Mouse (Mus musculus) embryonic facial prominence, embryonic 11.5 days (tissue): ENCODE data around the gene Gpr1. TPM values are rescaled to one million over a fixed set of nuclear protein-coding genes. Genes with fewer than 3 reads are reported as not detected.

Source experiments
- ATAC-seq: fragments of 200-750 bp; cut with Nextera tagmentation; replicated peaks from 2 replicates; pipeline ENCODE4 v1.8.0; 2017; ENCODE audit warnings: low read depth; ENCODE audit not compliant: insufficient number of reproducible peaks, low FRiP score, low TSS enrichment
- DNase-seq: peaks from one replicate; pipeline ENCODE4 v3.0.0-alpha.2; 2015; ENCODE audit warnings: low spot score
- H3K27ac ChIP-seq: fragments of 300-500 bp; sonication (generic); replicated peaks from 2 replicates; pipeline ENCODE4 v1.5.1; 2014; ENCODE audit warnings: mild to moderate bottlenecking, low read depth, low read length, control low read depth
- H3K27me3 ChIP-seq: fragments of 300-500 bp; sonication (generic); 2 replicates; pipeline ENCODE4 v1.6.1; 2014; ENCODE audit warnings: mild to moderate bottlenecking, low read length, moderate library complexity, mixed read lengths; ENCODE audit not compliant: control insufficient read depth, insufficient read depth
- H3K36me3 ChIP-seq: fragments of 300-500 bp; sonication (generic); replicated peaks from 2 replicates; pipeline ENCODE4 v1.6.1; 2014; ENCODE audit warnings: low read depth, mild to moderate bottlenecking, low read length, moderate library complexity, mixed read lengths; ENCODE audit not compliant: control insufficient read depth, insufficient read depth
- H3K4me1 ChIP-seq: fragments of 300-500 bp; sonication (generic); 2 replicates; pipeline ENCODE4 v1.6.1; 2014; ENCODE audit warnings: low read length, mixed read lengths; ENCODE audit not compliant: control insufficient read depth, insufficient read depth
- H3K4me2 ChIP-seq: fragments of 300-500 bp; sonication (generic); 2 replicates; pipeline ENCODE4 v1.6.1; 2014; ENCODE audit warnings: low read depth, mild to moderate bottlenecking, control low read depth, low read length, moderate library complexity
- H3K4me3 ChIP-seq: fragments of 300-500 bp; sonication (generic); 2 replicates; pipeline ENCODE4 v1.5.1; 2014; ENCODE audit warnings: low read depth, low read length, control low read depth
- H3K9ac ChIP-seq: fragments of 300-500 bp; sonication (generic); replicated peaks from 2 replicates; pipeline ENCODE4 v1.6.1; 2014; ENCODE audit warnings: mild to moderate bottlenecking, control low read depth, low read length
- H3K9me3 ChIP-seq: fragments of 300-500 bp; sonication (generic); replicated peaks from 2 replicates; pipeline ENCODE4 v1.6.1; 2016; ENCODE audit warnings: mild to moderate bottlenecking, low read length, inconsistent platforms, mixed read lengths; ENCODE audit not compliant: control insufficient read depth
- WGBS: fragments of 180-500 bp; shearing (Covaris S2); extraction: QIAGEN DNeasy Blood & Tissue Kit; methylation state at CpG from one replicate; pipeline ENCODE4 v1.1.7; 2014; 5-methylcytosine and 5-hydroxymethylcytosine counted together
- polyA plus RNA-seq: library from polyadenylated mRNA; unstranded; fragments of >200 nt; fragmentation: Nextera tagmentation; extraction: Ambion mirVana; gene quantifications from 2 replicates; pipeline ENCODE4 v1.2.1, GENCODE M21; 2014

Gpr1 gene
- polyA plus RNA-seq, 1 experiment from 2014 or later, result 0.17 TPM

DNA sequence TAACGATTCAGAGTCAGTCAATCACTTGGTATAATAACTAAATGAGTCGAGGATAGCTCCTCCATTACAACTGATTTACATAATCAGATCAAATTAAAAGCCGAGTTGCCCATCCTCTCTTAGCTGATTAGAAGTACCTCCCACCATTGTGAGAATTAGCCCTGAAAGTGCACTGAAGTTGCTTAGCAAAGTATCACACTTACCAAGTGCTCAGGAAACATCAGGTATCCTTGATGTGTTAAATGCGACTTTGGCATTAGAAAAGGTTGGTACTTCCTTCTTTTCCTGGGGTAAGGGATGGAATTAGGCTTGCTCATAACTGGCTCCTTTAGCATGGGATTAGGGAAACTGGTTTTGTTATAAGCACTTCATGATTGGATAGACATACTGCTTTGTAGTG, 29.5 kb upstream of the Gpr1 start:
- Histone ChIP-seq H3K4me2 (no peak overlapping the region), H3K9ac (no peak overlapping the region), H3K27me3 (no peaks in the 10 kb centered on the region; the same call in 1 of the 2 replicates), H3K4me1 (no peaks in the 10 kb centered on the region), H3K36me3 (no peaks in the 10 kb centered on the region), H3K4me3 (no peak overlapping the region), H3K27ac (no peak overlapping the region), H3K9me3 (no peaks in the 10 kb centered on the region)
- ATAC-seq, result no peak
- 63% methylated on average over 4 of the region's 4 CpGs for WGBS
- DNase-seq, result no peak

DNA sequence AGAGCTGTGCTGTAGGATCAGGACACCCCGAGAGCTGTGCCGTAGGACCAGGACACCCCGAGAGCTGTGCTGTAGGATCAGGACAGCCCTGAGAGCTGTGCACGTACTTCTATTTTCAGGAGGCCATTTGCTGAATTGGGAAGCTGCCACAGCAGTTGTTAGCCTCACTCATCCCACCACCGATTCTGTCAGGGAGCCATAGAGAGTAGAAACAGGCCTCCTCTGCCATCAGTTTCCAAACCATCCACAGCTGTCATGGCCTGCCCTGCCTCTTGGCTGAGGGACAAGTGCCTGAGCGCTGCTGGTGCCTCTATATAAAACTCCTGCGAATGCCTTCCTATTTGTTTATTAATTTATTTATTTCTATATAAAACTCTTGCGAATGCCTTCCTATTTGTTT, 25.4 kb upstream of the Gpr1 start:
- WGBS, result 87% methylated on average over 8 of the region's 8 CpGs
- Histone ChIP-seq H3K4me2 (no peak overlapping the region), H3K27me3 (no peaks in the 10 kb centered on the region), H3K9me3 (no peaks in the 10 kb centered on the region), H3K27ac (no peak overlapping the region), H3K9ac (no peak overlapping the region), H3K4me1 (no peaks in the 10 kb centered on the region), H3K4me3 (no peak overlapping the region), H3K36me3 (no peaks in the 10 kb centered on the region)
- DNase-seq (no peak), ATAC-seq (no peak)

DNA sequence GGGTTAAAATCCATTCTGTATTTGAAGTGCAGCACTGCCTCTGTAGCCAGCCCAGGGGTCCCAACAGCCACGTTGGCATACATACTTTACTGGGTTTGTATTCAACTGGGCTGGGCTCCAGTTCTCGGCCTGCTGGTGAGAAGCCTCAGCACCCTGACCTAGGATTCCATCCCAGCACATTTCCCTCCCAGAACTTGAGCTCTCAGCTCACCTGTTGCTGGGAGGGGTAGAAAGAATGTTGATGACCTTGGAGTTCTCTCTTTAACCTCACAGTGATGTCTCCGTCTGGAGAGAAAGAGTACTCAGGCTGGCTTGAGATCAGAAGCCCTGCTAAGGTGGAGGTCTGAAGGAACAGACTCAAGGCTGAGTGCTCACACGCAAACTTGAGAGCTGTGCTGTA, 25.0 kb upstream of the Gpr1 start:
- Histone ChIP-seq H3K4me3 (no peak overlapping the region), H3K27me3 (no peaks in the 10 kb centered on the region), H3K9me3 (no peaks in the 10 kb centered on the region), H3K4me1 (no peaks in the 10 kb centered on the region), H3K4me2 (no peak overlapping the region), H3K27ac (no peak overlapping the region), H3K36me3 (no peaks in the 10 kb centered on the region), H3K9ac (no peak overlapping the region)
- no peak for ATAC-seq
- WGBS, result 65% methylated on average over 4 of the region's 4 CpGs
- DNase-seq, result no peak

GRCm38 (mm10) chr1:63237371-63237770, 23.0 kb upstream of the Gpr1 start:
- Histone ChIP-seq H3K4me1 (no peaks in the 10 kb centered on the region), H3K9me3 (no peaks in the 10 kb centered on the region), H3K27ac (no peak overlapping the region), H3K4me3 (no peak overlapping the region), H3K4me2 (no peak overlapping the region), H3K27me3 (no peaks in the 10 kb centered on the region), H3K9ac (no peak overlapping the region), H3K36me3 (no peaks in the 10 kb centered on the region)
- DNase-seq, result no peak
- ATAC-seq, result no peak
- 16% methylated on average over 5 of the region's 5 CpGs for WGBS

DNA sequence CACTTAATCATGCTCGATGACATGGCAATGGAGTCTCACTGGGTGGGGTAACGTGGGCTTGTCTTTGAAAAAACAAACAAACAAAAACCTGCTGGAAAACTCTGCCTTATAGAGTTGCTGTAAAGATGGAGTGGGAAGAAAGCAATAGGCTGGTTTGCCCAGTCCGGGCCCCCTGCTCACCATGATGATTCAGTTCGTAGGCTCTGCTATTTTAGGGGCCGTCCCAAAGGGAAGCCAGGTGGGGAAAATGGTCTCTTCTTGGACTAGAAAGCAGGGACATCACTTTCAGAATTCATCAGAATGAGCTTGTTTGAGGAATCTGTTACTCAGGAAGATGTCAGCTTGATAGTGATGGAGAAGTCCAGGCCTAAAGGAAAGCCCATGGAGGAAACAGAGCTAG, 12.9 kb upstream of the Gpr1 start:
- H3K4me1 ChIP-seq, result no peaks in the 10 kb centered on the region
- H3K9ac ChIP-seq, result no peak overlapping the region
- H3K27me3 ChIP-seq, result no peaks in the 10 kb centered on the region
- H3K36me3 ChIP-seq, result no peaks in the 10 kb centered on the region
- 75% methylated on average over 5 of the region's 5 CpGs for WGBS
- H3K9me3 ChIP-seq, result no peaks in the 10 kb centered on the region
- no peak overlapping the region for H3K4me2 ChIP-seq
- no peak overlapping the region for H3K27ac ChIP-seq
- DNase-seq (no peak), ATAC-seq (no peak)
- no peak overlapping the region for H3K4me3 ChIP-seq

DNA sequence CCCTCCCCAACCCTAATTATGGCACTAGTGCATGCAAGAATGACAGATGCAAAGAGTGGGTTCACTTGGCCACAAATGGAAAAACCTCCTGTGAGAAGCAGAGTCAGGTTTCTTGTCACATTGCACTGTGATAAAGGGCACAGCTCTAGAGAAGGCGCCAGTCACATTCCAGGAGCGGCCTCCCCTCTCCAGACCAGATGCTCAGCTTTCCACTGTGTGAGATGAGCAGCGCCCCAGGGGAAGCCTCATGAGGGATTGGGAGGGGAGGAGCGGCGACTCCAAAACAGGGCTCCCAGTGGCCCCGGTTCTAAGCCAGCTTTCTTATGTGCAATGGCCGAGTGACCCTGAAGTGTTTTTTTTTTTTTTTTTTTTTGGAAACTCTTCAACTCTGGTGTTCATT, 11.5 kb upstream of the Gpr1 start:
- Histone ChIP-seq H3K4me3 (no peak overlapping the region), H3K9ac (no peak overlapping the region), H3K27ac (no peak overlapping the region), H3K4me1 (no peaks in the 10 kb centered on the region), H3K9me3 (no peaks in the 10 kb centered on the region), H3K36me3 (no peaks in the 10 kb centered on the region), H3K4me2 (no peak overlapping the region), H3K27me3 (no peaks in the 10 kb centered on the region)
- no peak for ATAC-seq
- peak; percentile 62 for DNase-seq
- 3% methylated on average over 7 of the region's 7 CpGs for WGBS

- Histone ChIP-seq H3K27ac (no peak overlapping the region), H3K27me3 (no peaks in the 10 kb centered on the region), H3K4me2 (no peak overlapping the region), H3K36me3 (no peaks in the 10 kb centered on the region), H3K9ac (no peak overlapping the region), H3K9me3 (no peaks in the 10 kb centered on the region), H3K4me3 (no peak overlapping the region), H3K4me1 (no peaks in the 10 kb centered on the region)
- WGBS, result 81% methylated on average over 4 of the region's 4 CpGs
- DNase-seq, result no peak
- no peak for ATAC-seq
Observed at GRCm38 (mm10) chr1:63225009-63225408, 10.7 kb upstream of the Gpr1 start.

GRCm38 (mm10) chr1:63219277-63219676, 4.9 kb upstream of the Gpr1 start:
- no peak for ATAC-seq
- no peak for DNase-seq
- no peaks in the 10 kb centered on the region for H3K27me3 ChIP-seq

More at GRCm38 (mm10) chr1:63219277-63219676, 4.9 kb upstream of the Gpr1 start:
- Histone ChIP-seq H3K9me3 (no peaks in the 10 kb centered on the region), H3K36me3 (no peaks in the 10 kb centered on the region), H3K4me3 (no peak overlapping the region), H3K4me1 (no peaks in the 10 kb centered on the region), H3K27ac (no peak overlapping the region), H3K4me2 (no peak overlapping the region), H3K9ac (no peak overlapping the region)
- WGBS, result 89% methylated on average over 4 of the region's 4 CpGs
